Mouse (Mus musculus) liver, adult 2 months (tissue): ENCODE measurements around the gene Prmt9. TPM values are rescaled to one million over a fixed set of nuclear protein-coding genes. Genes with fewer than 3 reads are reported as not detected.

Experiments used
- DNase-seq: peaks from one replicate; pipeline ENCODE4 v3.0.0-alpha.2; 2011; ENCODE audit warnings: low read depth, low spot score; ENCODE audit errors: extremely low read depth
- H3K27ac ChIP-seq: fragments of 200-500 bp; replicated peaks from 2 replicates; pipeline ENCODE4 v1.5.1; 2012; ENCODE audit warnings: low read depth, mild to moderate bottlenecking, control low read depth, inconsistent platforms, low read length; ENCODE audit not compliant: insufficient read depth
- H3K27me3 ChIP-seq: fragments of 200-500 bp; 2 replicates; pipeline ENCODE4 v1.6.1; 2012; ENCODE audit warnings: mild to moderate bottlenecking, moderate library complexity, low read length, inconsistent platforms; ENCODE audit not compliant: control insufficient read depth, insufficient read depth
- H3K36me3 ChIP-seq: fragments of 200-500 bp; 2 replicates; pipeline ENCODE4 v1.6.1; 2012; ENCODE audit warnings: low read length, inconsistent platforms; ENCODE audit not compliant: control insufficient read depth, insufficient read depth
- H3K4me1 ChIP-seq: fragments of 200-500 bp; 2 replicates; pipeline ENCODE4 v1.6.1; 2011; ENCODE audit warnings: low read length; ENCODE audit not compliant: control insufficient read depth, insufficient read depth
- H3K4me3 ChIP-seq: fragments of 200-500 bp; 2 replicates; pipeline ENCODE4 v1.5.1; 2011; ENCODE audit warnings: low read depth, mild to moderate bottlenecking, control low read depth, low read length, moderate library complexity; ENCODE audit not compliant: insufficient read depth
- H3K79me2 ChIP-seq: fragments of 200-500 bp; 2 replicates; pipeline ENCODE4 v1.6.1; 2012; ENCODE audit warnings: inconsistent platforms, mild to moderate bottlenecking, low read length, moderate library complexity; ENCODE audit not compliant: control insufficient read depth, insufficient read depth
- H3K9ac ChIP-seq: fragments of 200-500 bp; 2 replicates; pipeline ENCODE4 v1.6.1; 2012; ENCODE audit warnings: low read depth, mild to moderate bottlenecking, control low read depth, inconsistent platforms, low read length
- CTCF ChIP-seq: fragments of 200-500 bp; IDR thresholded peaks from 2 replicates; pipeline ENCODE4 v1.5.1; 2011; ENCODE audit warnings: low read depth, low read length, control low read depth
- POLR2A ChIP-seq: fragments of 200-500 bp; IDR thresholded peaks from 2 replicates; pipeline ENCODE4 v1.6.1; 2011; ENCODE audit warnings: low read length, control low read depth; ENCODE audit not compliant: insufficient read depth; ENCODE audit errors: extremely low read depth
- WGBS: fragments of 180-500 bp; shearing (Covaris S2); methylation state at CpG from one replicate; pipeline ENCODE4 v1.1.7; 2018; 5-methylcytosine and 5-hydroxymethylcytosine counted together
- polyA plus RNA-seq: library from polyadenylated mRNA; depleted of rRNA; stranded (reverse); fragments of >200 nt; gene quantifications from 2 replicates; pipeline ENCODE4 v1.2.3, GENCODE M21; 2012; rRNA removed
- total RNA-seq: library from RNA; depleted of rRNA; stranded (reverse); fragments of >200 nt; gene quantifications from 2 replicates; pipeline ENCODE4 v1.2.3, GENCODE M21; 2014; rRNA removed

Gene Prmt9
- total and polyA plus RNA-seq, 2 experiments = 4.9 to 17.3 TPM

GRCm38 (mm10) chr8:77617916-77618315, 68.7 kb downstream of the Prmt9 start:
- WGBS = 56% methylated on average over 2 of the region's 2 CpGs
- no peak overlapping the region for H3K27ac ChIP-seq
- no peaks in the 10 kb centered on the region for H3K27me3 ChIP-seq
- no peaks in the 10 kb centered on the region for H3K79me2 ChIP-seq
- no peak overlapping the region for H3K9ac ChIP-seq
- peak; percentile 27 for DNase-seq
- no peaks in the 10 kb centered on the region for H3K36me3 ChIP-seq
- H3K4me3 ChIP-seq = no peak overlapping the region
- TF ChIP-seq CTCF (peak; percentile 35; the same call in 1 of the 2 replicates), POLR2A (no peak)
- H3K4me1 ChIP-seq = no peaks in the 10 kb centered on the region

GRCm38 (mm10) chr8:77623677-77624209, 74.5 kb downstream of the Prmt9 start:
- no peaks in the 10 kb centered on the region for H3K36me3 ChIP-seq
- H3K79me2 ChIP-seq = no peaks in the 10 kb centered on the region
- no peak overlapping the region for H3K9ac ChIP-seq
- DNase-seq = no peak
- H3K27ac ChIP-seq = no peak overlapping the region
- TF ChIP-seq CTCF = no peak
- TF ChIP-seq POLR2A = no peak
- no peaks in the 10 kb centered on the region for H3K27me3 ChIP-seq
- H3K4me1 ChIP-seq = no peaks in the 10 kb centered on the region
- no peak overlapping the region for H3K4me3 ChIP-seq
- 83% methylated on average over 7 of the region's 7 CpGs for WGBS

- Histone ChIP-seq H3K4me1 (no peaks in the 10 kb centered on the region), H3K4me3 (no peak overlapping the region), H3K9ac (no peak overlapping the region), H3K27ac (no peak overlapping the region), H3K27me3 (no peaks in the 10 kb centered on the region), H3K36me3 (no peaks in the 10 kb centered on the region), H3K79me2 (no peaks in the 10 kb centered on the region)
- TF ChIP-seq CTCF (peak; percentile 96), POLR2A (no peak)
- WGBS = 17% methylated on average over 15 of the region's 15 CpGs
- DNase-seq = peak; percentile 28
Observed at GRCm38 (mm10) chr8:77629858-77630537, 80.8 kb downstream of the Prmt9 start.

- no peak overlapping the region for H3K9ac ChIP-seq
- no peak overlapping the region for H3K4me3 ChIP-seq
- H3K4me1 ChIP-seq = no peaks in the 10 kb centered on the region
- no peak for TF ChIP-seq POLR2A
- no peak for TF ChIP-seq CTCF
- 58% methylated on average over 3 of the region's 3 CpGs for WGBS
- H3K79me2 ChIP-seq = no peaks in the 10 kb centered on the region
- H3K36me3 ChIP-seq = no peaks in the 10 kb centered on the region
- H3K27ac ChIP-seq = no peak overlapping the region
- no peaks in the 10 kb centered on the region for H3K27me3 ChIP-seq
- DNase-seq = no peak
Observed at GRCm38 (mm10) chr8:77630691-77631090, 81.5 kb downstream of the Prmt9 start.

Other genes starting within 250 kb of the Prmt9 start
- gene Arhgap10, start 31.4 kb upstream of the Prmt9 start, total RNA-seq = 1.8 and 2.3 TPM in 2 replicates
- gene Arhgap10, start 31.4 kb upstream of the Prmt9 start, polyA plus RNA-seq = 0.42 and 0.88 TPM in 2 replicates
- gene Tmem184c, start 61.3 kb downstream of the Prmt9 start, total RNA-seq = 17.2 and 18.3 TPM in 2 replicates
- gene Tmem184c, start 61.3 kb downstream of the Prmt9 start, polyA plus RNA-seq = 4.2 and 4.5 TPM in 2 replicates
- 1.8 and 4.2 TPM in 2 replicates for gene Ednra, start 175.1 kb downstream of the Prmt9 start, total RNA-seq
- 1.9 and 2.0 TPM in 2 replicates for gene Ednra, start 175.1 kb downstream of the Prmt9 start, polyA plus RNA-seq